Mouse (Mus musculus) kidney, postnatal 0 days (tissue): ENCODE results near the gene Gmip. TPM values are rescaled to one million over a fixed set of nuclear protein-coding genes. Genes with fewer than 3 reads are reported as not detected.

Source experiments
- ATAC-seq: fragments of 200-750 bp; cut with Nextera tagmentation; replicated peaks from 2 replicates; pipeline ENCODE4 v1.8.0; 2017; ENCODE audit warnings: low read depth, moderate number of reproducible peaks, moderate TSS enrichment, moderate library complexity; ENCODE audit not compliant: low FRiP score
- DNase-seq: peaks from one replicate; pipeline ENCODE4 v3.0.0-alpha.2; 2016; ENCODE audit warnings: low spot score
- H3K27ac ChIP-seq: fragments of 300-500 bp; sonication (generic); 2 replicates; pipeline ENCODE4 v1.5.1; 2014; ENCODE audit warnings: mild to moderate bottlenecking
- H3K27me3 ChIP-seq: fragments of 300-500 bp; sonication (generic); 2 replicates; pipeline ENCODE4 v1.6.1; 2014; ENCODE audit warnings: low read length, mixed read lengths; ENCODE audit not compliant: insufficient read depth
- H3K36me3 ChIP-seq: fragments of 300-500 bp; sonication (generic); 2 replicates; pipeline ENCODE4 v1.6.1; 2014; ENCODE audit warnings: low read length, mixed read lengths; ENCODE audit not compliant: insufficient read depth
- H3K4me1 ChIP-seq: fragments of 300-500 bp; sonication (generic); replicated peaks from 2 replicates; pipeline ENCODE4 v1.6.1; 2014; ENCODE audit warnings: antibody characterized with exemption, low read length, mixed read lengths; ENCODE audit not compliant: insufficient read depth
- H3K4me2 ChIP-seq: fragments of 300-500 bp; sonication (generic); 2 replicates; pipeline ENCODE4 v1.6.1; 2014; ENCODE audit warnings: mild to moderate bottlenecking, low read length, moderate library complexity, mixed read lengths
- H3K4me3 ChIP-seq: fragments of 300-500 bp; sonication (generic); replicated peaks from 2 replicates; pipeline ENCODE4 v1.5.1; 2014; ENCODE audit warnings: low read depth, low read length
- H3K9ac ChIP-seq: fragments of 300-500 bp; sonication (generic); 2 replicates; pipeline ENCODE4 v1.6.1; 2014; ENCODE audit warnings: low read depth, low read length
- H3K9me3 ChIP-seq: fragments of 300-500 bp; sonication (generic); replicated peaks from 2 replicates; pipeline ENCODE4 v1.6.1; 2016; ENCODE audit warnings: low read length, inconsistent platforms, mixed read lengths
- CTCF ChIP-seq: IDR thresholded peaks from 2 replicates; pipeline ENCODE4 v1.5.1; 2016; ENCODE audit warnings: antibody characterized with exemption, low read depth, mild to moderate bottlenecking, moderate library complexity
- WGBS: fragments of 180-500 bp; shearing (Covaris S2); extraction: QIAGEN DNeasy Blood & Tissue Kit; methylation state at CpG from one replicate; pipeline ENCODE4 v1.1.7; 2014; 5-methylcytosine and 5-hydroxymethylcytosine counted together
- polyA plus RNA-seq: library from polyadenylated mRNA; unstranded; fragments of >200 nt; fragmentation: Nextera tagmentation; extraction: Ambion mirVana; gene quantifications from 2 replicates; pipeline ENCODE4 v1.2.1, GENCODE M21; 2015

The Gmip gene
- polyA plus RNA-seq, 1 experiment from 2014 or later = 5.7 TPM

DNA sequence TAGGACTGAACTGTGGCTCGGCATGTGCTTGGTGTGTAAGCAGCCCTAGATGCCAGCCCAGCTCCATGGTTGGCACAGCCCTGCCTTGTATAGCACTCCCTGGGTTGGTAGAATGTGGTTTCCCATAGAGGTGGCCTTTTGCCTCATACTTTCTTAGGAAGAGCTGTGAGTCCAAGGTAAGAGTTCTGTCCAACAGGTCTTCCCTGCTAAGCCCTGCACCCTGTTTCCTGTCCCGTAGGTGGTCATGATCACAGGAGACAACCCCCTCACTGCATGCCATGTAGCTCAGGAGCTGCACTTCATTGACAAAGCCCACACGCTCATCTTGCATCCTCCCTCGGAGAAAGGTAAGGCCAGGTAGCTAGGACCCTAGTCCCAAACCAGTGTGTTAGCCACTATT, 6.7 kb upstream of the Gmip start:
- Histone ChIP-seq H3K27me3 (no peaks in the 10 kb centered on the region), H3K27ac (no peak overlapping the region), H3K4me2 (no peak overlapping the region), H3K9ac (no peak overlapping the region), H3K4me3 (no peak overlapping the region), H3K4me1 (no peaks in the 10 kb centered on the region), H3K36me3 (peaks cover 79% of the 10 kb centered on the region), H3K9me3 (no peaks in the 10 kb centered on the region)
- ATAC-seq = no peak
- no peak for TF ChIP-seq CTCF
- 92% methylated on average over 4 of the region's 4 CpGs for WGBS
- DNase-seq = no peak

DNA sequence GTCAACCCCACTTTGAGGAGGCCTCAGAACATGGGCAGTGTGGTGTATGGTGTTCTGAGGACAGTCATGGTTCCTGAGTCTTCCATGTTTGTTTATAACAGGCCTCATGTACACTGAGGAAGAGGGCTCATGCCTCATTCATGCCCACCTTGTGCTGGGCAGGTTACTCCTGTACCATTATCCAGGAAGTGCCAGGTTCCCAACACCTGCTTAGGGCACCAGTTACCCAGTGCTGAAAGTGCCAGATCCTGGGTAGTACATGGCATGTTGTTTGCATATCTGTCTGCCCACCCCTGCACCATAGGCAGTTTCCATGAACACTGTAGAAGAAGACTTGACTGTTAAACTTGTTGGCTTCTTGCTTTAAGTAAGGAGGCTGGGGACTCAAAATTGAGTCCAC, 6.3 kb upstream of the Gmip start:
- Histone ChIP-seq H3K4me3 (no peak overlapping the region), H3K27ac (no peak overlapping the region), H3K36me3 (peaks cover 80% of the 10 kb centered on the region), H3K27me3 (no peaks in the 10 kb centered on the region), H3K9ac (no peak overlapping the region), H3K9me3 (no peaks in the 10 kb centered on the region), H3K4me1 (no peaks in the 10 kb centered on the region), H3K4me2 (no peak overlapping the region)
- no peak for TF ChIP-seq CTCF
- no peak for ATAC-seq
- DNase-seq = no peak

- H3K4me2 ChIP-seq = no peak overlapping the region
- 91% methylated on average over 7 of the region's 7 CpGs for WGBS
- no peak overlapping the region for H3K9ac ChIP-seq
- H3K9me3 ChIP-seq = no peaks in the 10 kb centered on the region
- peaks cover 68% of the 10 kb centered on the region for H3K36me3 ChIP-seq
- ATAC-seq (no peak), DNase-seq (no peak)
- no peaks in the 10 kb centered on the region for H3K4me1 ChIP-seq
- TF ChIP-seq CTCF = no peak
- no peak overlapping the region for H3K4me3 ChIP-seq
- H3K27ac ChIP-seq = no peak overlapping the region
- H3K27me3 ChIP-seq = no peaks in the 10 kb centered on the region
Measured at GRCm38 (mm10) chr8:69803366-69803765, 5.1 kb upstream of the Gmip start.

- Histone ChIP-seq H3K4me2 (no peak overlapping the region), H3K9ac (no peak overlapping the region), H3K36me3 (peaks cover 57% of the 10 kb centered on the region), H3K4me1 (no peaks in the 10 kb centered on the region), H3K4me3 (no peak overlapping the region), H3K27ac (no peak overlapping the region), H3K9me3 (no peaks in the 10 kb centered on the region), H3K27me3 (no peaks in the 10 kb centered on the region)
- TF ChIP-seq CTCF = no peak
- no peak for ATAC-seq
- DNase-seq = no peak
- 85% methylated on average over 6 of the region's 6 CpGs for WGBS
Measured at GRCm38 (mm10) chr8:69804537-69804936, 3.9 kb upstream of the Gmip start.

DNA sequence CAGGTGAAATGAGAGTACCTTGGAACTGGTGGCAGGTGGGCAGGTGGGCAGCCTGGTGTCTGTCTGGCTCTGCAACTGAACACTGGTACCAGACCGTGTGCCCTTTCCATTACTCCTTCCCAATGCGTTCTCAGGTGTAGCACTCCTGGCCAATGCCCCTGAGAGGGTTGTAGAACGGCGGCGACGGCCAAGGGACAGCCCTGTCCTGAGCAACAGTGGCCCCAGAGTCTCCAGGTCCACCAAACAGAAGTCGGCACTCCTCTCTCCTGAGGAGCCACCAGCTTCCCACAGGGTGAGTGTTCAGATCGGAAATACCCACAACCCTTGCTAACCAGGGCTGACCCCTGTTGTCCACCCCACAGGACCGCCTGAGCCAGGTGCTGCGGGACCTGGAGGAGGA, 3.4 kb upstream of the Gmip start:
- peaks cover 52% of the 10 kb centered on the region for H3K36me3 ChIP-seq

DNA sequence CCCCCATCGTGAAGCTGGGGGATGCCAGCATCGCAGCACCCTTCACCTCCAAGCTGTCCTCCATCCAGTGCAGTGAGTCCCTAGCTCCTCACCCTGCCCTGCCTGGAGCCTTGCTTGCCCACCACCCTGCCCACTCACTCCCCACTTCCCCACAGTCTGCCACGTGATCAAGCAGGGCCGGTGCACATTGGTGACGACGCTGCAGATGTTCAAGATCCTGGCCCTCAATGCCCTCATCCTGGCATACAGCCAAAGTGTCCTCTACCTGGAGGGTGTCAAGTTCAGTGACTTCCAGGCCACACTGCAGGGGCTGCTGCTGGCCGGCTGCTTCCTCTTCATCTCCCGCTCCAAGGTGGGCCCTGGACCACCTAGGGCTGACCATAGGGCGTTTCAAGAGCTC, 3.0 kb upstream of the Gmip start:
- 89% methylated on average over 9 of the region's 9 CpGs for WGBS
- ATAC-seq (no peak), DNase-seq (no peak)
- Histone ChIP-seq H3K9me3 (no peaks in the 10 kb centered on the region), H3K9ac (no peak overlapping the region), H3K4me2 (no peak overlapping the region), H3K4me1 (no peaks in the 10 kb centered on the region), H3K4me3 (no peak overlapping the region), H3K27ac (no peak overlapping the region), H3K36me3 (peaks cover 48% of the 10 kb centered on the region), H3K27me3 (no peaks in the 10 kb centered on the region)
- no peak for TF ChIP-seq CTCF

More for the DNA sequence above, 3.4 kb upstream of the Gmip start:
- WGBS = 96% methylated on average over 10 of the region's 10 CpGs
- Histone ChIP-seq H3K4me2 (no peak overlapping the region), H3K27ac (no peak overlapping the region), H3K4me1 (no peaks in the 10 kb centered on the region), H3K27me3 (no peaks in the 10 kb centered on the region), H3K9ac (no peak overlapping the region), H3K4me3 (no peak overlapping the region), H3K9me3 (no peaks in the 10 kb centered on the region)
- ATAC-seq (no peak), DNase-seq (no peak)
- TF ChIP-seq CTCF = no peak

- ATAC-seq (no peak), DNase-seq (no peak)
- Histone ChIP-seq H3K4me3 (no peak overlapping the region), H3K27ac (no peak overlapping the region), H3K4me1 (no peaks in the 10 kb centered on the region), H3K9me3 (no peaks in the 10 kb centered on the region), H3K4me2 (no peak overlapping the region), H3K36me3 (peaks cover 39% of the 10 kb centered on the region), H3K9ac (no peak overlapping the region), H3K27me3 (no peaks in the 10 kb centered on the region)
- 94% methylated on average over 5 of the region's 5 CpGs for WGBS
- no peak for TF ChIP-seq CTCF
Measured at GRCm38 (mm10) chr8:69807236-69807635, 1.2 kb upstream of the Gmip start.
